Mouse (Mus musculus): ENCODE data around the gene Gm11554. TPM values are rescaled to one million over a fixed set of nuclear protein-coding genes. Genes with fewer than 3 reads are reported as not detected.
"Not testable (repeated sequence)": the region's sequence is repeated elsewhere in the genome, so short reads cannot be mapped to it uniquely, and the experiment has no call there.

Gm11554 gene
- total RNA-seq (2021): not detected
- long read RNA-seq, experiment 1: 0 reads
- long read RNA-seq, experiment 2: 0 reads

DNA sequence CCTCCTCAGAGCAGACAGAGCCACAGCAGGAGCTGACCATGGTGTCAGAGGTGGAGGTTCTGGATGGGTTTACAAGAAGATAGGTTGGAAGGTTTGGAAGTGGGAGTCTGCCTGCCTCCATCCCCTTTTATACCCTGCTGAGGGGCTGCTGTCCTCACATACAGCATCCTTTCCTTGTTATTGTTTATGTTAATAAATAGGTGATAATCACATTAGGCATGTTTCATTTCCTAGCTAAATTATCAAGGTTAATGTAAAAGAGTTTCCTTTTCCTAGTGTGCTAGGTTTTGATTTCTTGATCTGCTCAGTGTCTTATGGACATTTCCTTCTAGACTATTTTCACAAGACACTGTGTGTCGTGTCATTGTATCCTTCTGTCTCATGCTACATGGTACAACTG, at the start of gene Gm11554:
Gm11554 (minus strand) TSS at position 101 of the 400 bp plus-strand sequence.
- DNase-seq; intact Hi-C loops (cut with DNase I): not testable (repeated sequence)

DNA sequence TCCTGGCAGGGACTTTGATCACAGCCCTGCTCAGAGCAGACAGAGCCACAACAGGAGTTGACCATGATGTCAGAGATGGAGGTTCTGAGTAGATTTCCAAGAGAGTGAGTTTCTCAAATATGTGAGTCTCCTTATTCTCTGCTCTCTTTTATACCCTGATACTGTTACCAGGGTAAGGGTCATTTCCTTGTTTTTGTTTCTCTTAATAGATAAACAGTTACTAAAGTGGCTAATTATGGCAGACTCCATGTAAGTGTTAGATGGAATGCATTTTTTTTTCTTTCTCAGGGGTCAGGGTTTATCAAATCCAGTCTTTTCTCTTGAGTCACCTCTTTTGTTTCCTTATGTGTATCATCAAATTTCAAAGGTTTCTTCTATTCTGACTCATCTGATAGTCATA, 47.3 kb upstream of the Gm11554 start, which contains the start of gene Krtap4-16:
Krtap4-16 (minus strand) TSS at position 101 of the 400 bp plus-strand sequence.
- intact Hi-C loops (cut with DNase I): no loop called here
- no peak for DNase-seq

DNA sequence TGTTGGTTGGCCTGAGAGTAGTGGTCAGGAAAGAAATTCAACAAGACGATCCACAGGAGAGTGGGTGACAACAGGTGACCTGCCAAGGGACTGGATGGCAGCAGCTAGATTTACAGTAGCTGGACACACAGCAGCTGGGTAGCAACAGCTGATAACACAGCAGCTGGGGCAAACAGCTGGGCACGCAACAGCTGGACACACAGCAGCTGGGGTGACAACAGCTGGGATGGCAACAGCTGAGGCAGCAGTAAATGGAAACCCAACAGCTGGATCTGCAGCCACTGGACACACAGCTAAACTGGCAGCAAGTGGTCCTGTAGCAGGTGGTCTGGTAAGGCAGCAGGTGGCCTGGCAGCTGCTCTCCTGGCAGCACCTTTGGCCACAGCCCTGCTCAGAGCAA, 42.5 kb upstream of the Gm11554 start:
- intact Hi-C loops (cut with DNase I): no loop called here
- no peak for DNase-seq

DNA sequence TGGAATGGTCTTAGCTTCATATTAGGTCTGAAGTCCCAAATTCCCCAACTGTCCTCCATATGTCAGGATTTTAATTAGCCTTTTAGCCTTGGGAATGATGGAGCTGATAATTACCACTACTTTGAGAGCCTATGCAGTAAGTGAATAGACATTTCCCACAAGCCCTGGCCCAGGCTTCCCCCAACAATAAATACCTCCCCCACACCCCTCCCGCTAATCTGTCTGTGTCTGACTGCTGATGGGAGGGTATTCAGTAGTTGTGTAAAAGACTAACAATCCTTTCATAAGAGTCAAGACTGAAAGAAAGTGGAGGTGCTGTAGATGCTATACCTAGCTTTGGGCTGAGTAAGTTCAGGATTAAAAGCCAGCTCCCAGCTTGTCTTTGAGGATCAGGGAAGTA, 37.9 kb upstream of the Gm11554 start:
- no peak for DNase-seq
- intact Hi-C loops (cut with DNase I): no loop called here

DNA sequence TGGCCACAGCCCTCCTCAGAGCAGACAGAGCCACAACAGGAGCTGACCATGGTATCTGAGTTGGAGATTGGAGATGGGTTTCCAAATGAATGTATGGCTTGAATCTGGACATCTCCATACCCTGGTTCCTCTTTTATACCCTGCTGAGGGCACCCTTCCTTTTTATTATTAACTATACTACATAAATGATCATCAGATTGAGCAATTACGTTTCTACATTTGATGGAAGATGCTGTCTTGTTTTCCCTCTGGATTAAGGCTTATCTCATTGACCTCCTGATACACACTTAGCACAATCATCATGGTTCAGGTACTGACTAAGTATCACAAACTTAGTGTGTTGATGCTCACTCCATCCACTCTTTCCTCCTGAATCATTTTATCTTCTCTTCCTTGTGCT, 33.7 kb upstream of the Gm11554 start, which contains the start of gene 2300003K06Rik:
2300003K06Rik (minus strand) TSS at position 101 of the 400 bp plus-strand sequence.
- no peak for DNase-seq
- intact Hi-C loops (cut with DNase I): no loop called here

DNA sequence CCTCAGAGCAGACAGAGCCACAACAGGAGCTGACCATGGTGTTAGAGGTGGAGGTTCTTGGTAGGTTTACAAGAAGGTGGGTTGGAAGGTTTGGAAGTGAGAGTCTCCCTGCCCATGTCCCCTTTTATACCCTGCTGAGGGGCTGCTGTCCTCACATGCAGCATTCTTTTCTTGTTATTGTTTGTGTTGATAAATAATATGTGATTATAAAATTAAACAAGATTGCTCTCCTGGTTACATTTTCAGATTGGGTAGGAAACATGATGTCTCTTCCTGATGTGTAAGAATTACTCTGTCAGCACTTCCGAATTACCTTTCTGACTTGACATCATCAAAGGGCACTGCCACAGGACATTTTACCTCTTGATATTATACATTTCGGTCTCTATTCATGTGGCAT, 11.3 kb upstream of the Gm11554 start, which contains the start of gene Gm11564:
Gm11564 (minus strand) TSS at position 101 of the 400 bp plus-strand sequence.
- DNase-seq; intact Hi-C loops (cut with DNase I): not testable (repeated sequence)

DNA sequence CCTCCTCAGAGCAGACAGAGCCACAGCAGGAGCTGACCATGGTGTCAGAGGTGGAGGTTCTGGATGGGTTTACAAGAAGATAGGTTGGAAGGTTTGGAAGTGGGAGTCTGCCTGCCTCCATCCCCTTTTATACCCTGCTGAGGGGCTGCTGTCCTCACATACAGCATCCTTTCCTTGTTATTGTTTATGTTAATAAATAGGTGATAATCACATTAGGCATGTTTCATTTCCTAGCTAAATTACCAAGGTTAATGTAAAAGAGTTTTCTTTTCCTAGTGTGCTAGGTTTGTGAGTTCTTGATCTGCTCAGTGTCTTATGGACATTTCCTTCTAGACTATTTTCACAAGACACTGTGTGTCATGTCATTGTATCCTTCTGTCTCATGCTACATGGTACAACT, 5.5 kb upstream of the Gm11554 start, which contains the start of gene Krtap4-13:
Krtap4-13 (minus strand) TSS at position 101 of the 400 bp plus-strand sequence.
- DNase-seq; intact Hi-C loops (cut with DNase I): not testable (repeated sequence)

DNA sequence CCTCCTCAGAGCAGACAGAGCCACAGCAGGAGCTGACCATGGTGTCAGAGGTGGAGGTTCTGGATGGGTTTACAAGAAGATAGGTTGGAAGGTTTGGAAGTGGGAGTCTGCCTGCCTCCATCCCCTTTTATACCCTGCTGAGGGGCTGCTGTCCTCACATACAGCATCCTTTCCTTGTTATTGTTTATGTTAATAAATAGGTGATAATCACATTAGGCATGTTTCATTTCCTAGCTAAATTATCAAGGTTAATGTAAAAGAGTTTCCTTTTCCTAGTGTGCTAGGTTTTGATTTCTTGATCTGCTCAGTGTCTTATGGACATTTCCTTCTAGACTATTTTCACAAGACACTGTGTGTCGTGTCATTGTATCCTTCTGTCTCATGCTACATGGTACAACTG, 5.4 kb downstream of the Gm11554 start, which contains the start of gene Gm11569:
Gm11569 (minus strand) TSS at position 101 of the 400 bp plus-strand sequence.
- intact Hi-C loops (cut with DNase I); DNase-seq: not testable (repeated sequence)

DNA sequence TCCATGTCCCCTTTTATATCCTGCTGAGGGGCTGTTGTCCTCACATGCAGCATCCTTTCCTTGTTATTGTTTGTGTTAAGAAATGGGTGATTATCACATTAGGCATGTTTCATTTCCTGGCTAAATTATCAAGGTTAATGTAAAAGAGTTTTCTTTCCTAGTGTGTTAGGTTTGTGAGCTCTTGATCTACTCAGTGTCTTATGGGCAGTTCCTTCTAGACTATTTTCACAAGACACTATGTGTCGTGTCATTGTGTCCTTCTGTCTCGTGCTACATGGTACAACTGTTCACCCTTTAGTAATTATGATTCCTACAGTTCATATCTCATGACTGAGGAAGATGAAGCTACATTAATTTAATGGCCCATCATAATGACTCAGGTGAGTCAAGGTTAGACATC, 10.9 kb downstream of the Gm11554 start, which contains the start of gene Gm11596:
Gm11596 (minus strand) TSS at position 101 of the 400 bp plus-strand sequence.
- intact Hi-C loops (cut with DNase I): no loop called here
- no peak for DNase-seq

DNA sequence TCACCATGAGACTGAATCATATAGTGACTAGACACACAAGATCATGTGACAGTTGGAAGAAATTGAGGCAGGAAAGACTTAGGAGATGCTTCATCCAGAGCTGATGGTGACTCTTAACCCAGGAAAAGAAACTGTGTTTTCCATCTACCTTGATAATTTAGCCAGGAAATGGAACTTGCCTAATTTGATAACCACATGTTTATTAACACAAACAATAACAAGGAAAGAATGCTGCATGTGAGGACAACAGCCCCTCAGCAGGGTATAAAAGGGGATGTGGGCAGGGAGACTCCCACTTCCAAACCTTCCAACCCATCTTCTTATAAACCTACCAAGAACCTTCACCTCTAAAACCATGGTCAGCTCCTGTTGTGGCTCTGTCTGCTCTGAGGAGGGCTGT, 19.3 kb downstream of the Gm11554 start, which contains the start of gene Krtap4-9:
Krtap4-9 (plus strand) TSS at position 301 of the 400 bp plus-strand sequence.
- intact Hi-C loops (cut with DNase I); DNase-seq: not testable (repeated sequence)

DNA sequence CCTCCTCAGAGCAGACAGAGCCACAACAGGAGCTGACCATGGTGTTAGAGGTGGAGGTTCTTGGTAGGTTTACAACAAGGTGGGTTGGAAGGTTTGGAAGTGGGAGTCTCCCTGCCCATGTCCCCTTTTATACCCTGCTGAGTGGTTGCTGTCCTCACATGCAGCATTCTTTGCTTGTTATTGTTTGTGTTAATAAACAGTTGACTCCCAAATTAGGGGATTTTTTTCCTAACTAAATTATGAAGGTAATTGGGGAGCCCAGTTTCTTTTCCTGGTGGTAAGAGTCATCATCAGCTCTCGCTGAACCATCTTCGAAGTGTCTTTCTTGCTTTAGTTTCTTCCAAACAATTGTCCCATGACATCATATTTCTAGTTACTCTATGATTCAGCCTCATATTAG, 23.6 kb downstream of the Gm11554 start, which contains the start of gene Krtap4-8:
Krtap4-8 (minus strand) TSS at position 101 of the 400 bp plus-strand sequence.
- DNase-seq: no peak

DNA sequence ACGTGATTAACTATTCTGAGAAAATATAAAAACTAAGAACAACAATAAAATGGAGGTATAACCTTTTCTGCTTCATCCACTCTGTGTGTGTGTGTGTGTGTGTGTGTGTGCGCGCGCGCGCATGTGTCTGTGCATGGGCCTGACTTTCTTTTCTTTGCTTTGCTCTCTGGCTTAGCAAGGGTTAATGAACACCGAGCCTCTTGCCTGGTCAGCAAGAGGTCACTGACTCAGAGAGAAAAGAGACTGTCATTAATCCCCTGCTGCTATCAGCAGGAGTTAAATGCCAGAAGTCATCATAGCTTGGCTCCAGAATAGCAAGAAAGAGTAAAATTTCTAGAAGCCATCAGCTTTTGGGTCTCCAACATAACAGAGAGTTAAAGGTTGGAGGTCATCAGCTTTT, 25.8 kb downstream of the Gm11554 start:
- intact Hi-C loops (cut with DNase I): no loop called here
- no peak for DNase-seq

More for the DNA sequence above, 23.6 kb downstream of the Gm11554 start, which contains the start of gene Krtap4-8:
- intact Hi-C loops (cut with DNase I): no loop called here

DNA sequence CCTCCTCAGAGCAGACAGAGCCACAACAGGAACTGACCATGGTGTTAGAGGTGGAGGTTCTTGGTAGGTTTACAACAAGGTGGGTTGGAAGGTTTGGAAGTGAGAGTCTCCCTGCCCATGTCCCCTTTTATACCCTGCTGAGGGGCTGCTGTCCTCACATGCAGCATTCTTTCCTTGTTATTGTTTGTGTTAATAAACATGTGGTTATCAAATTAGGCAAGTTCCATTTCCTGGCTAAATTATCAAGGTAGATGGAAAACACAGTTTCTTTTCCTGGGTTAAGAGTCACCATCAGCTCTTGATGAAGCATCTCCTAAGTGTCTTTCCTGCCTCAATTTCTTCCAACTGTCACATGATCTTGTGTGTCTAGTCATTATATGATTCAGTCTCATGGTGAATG, 31.4 kb downstream of the Gm11554 start, which contains the start of gene Gm11595:
Gm11595 (minus strand) TSS at position 101 of the 400 bp plus-strand sequence.
- intact Hi-C loops (cut with DNase I); DNase-seq: not testable (repeated sequence)

DNA sequence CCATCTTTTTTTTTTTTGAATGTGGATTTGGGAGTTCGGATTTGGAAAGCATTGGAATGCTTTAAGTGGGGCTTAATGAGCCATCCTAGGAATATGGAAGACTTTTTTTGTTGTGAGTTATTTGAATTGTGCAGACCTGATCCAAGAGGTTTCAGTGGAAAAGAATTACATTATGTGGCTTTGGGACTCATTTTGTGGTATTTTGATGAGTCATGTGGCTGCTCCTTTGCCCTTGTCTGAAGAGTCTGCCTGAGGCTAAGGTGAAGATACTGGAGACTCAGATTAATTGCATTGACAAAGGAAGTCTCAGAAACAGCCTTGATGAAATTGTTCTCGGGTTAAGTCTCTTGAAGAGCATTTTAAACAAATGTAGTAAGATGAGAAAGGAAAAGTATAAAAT, 35.8 kb downstream of the Gm11554 start:
- intact Hi-C loops (cut with DNase I): no loop called here
- no peak for DNase-seq

DNA sequence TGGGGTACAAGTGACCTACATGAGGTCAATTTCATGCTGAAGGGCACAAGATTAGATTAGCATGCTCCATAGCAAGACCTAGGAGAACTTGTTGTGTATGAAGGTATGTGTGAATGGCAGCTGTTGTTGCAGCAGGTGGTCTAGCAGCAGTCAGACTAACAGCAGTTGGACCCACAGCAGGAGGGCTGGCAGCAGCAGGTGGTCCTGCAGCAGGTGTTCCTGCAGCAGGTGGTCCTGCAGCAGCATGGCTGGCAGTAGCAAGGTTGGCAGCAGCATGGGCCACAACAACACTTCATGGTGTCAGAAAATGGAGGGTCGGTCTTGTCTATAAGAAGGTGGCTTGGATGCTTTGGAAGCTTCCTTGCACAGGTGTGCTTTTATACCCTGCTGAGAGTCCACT, 45.4 kb downstream of the Gm11554 start:
- intact Hi-C loops (cut with DNase I): no loop called here
- no peak for DNase-seq

Other genes with a start within 250 kb of the Gm11554 start
- not detected for gene Krtap3-2, start 247.6 kb downstream of the Gm11554 start, total RNA-seq (2021)
- gene Gm11939, start 245.0 kb downstream of the Gm11554 start, total RNA-seq (2021): not detected
- gene Krtap3-1, start 237.8 kb downstream of the Gm11554 start, total RNA-seq (2021): not detected
- gene Krtap1-5, start 223.4 kb downstream of the Gm11554 start, total RNA-seq (2021): not detected
- not detected for gene Krtap1-4, start 220.8 kb downstream of the Gm11554 start, total RNA-seq (2021)
- not detected for gene Krtap1-3, start 213.1 kb downstream of the Gm11554 start, total RNA-seq (2021)
- gene Krtap9-3, start 206.3 kb downstream of the Gm11554 start, total RNA-seq (2021): not detected
- not detected for gene Gm11938, start 201.1 kb downstream of the Gm11554 start, total RNA-seq (2021)
- not detected for gene Gm11937, start 194.3 kb downstream of the Gm11554 start, total RNA-seq (2021)
- not detected for gene Krtap2-4, start 189.6 kb downstream of the Gm11554 start, total RNA-seq (2021)
- not detected for gene Gm11562, start 184.0 kb downstream of the Gm11554 start, total RNA-seq (2021)
- gene Krtap4-1, start 176.2 kb downstream of the Gm11554 start, total RNA-seq (2021): not detected
- gene Krtap4-2, start 169.4 kb downstream of the Gm11554 start, total RNA-seq (2021): not detected
- gene Krtap4-7, start 160.4 kb downstream of the Gm11554 start, total RNA-seq (2021): not detected
- gene Gm11555, start 154.2 kb downstream of the Gm11554 start, total RNA-seq (2021): not detected
- gene Gm11563, start 145.5 kb downstream of the Gm11554 start, total RNA-seq (2021): not detected
- not detected for gene Krtap4-6, start 138.5 kb downstream of the Gm11554 start, total RNA-seq (2021)
- not detected for gene Gm14190, start 113.7 kb downstream of the Gm11554 start, total RNA-seq (2021)
- not detected for gene Gm14180, start 70.2 kb downstream of the Gm11554 start, total RNA-seq (2021)
- gene Gm11595, start 31.5 kb downstream of the Gm11554 start, total RNA-seq (2021): not detected
- gene Krtap4-8, start 23.7 kb downstream of the Gm11554 start, total RNA-seq (2021): not detected
- not detected for gene Krtap4-9, start 19.2 kb downstream of the Gm11554 start, total RNA-seq (2021)
- not detected for gene Gm11596, start 11.0 kb downstream of the Gm11554 start, total RNA-seq (2021)
- not detected for gene Gm11569, start 5.5 kb downstream of the Gm11554 start, total RNA-seq (2021)
- gene Krtap4-13, start 5.4 kb upstream of the Gm11554 start, total RNA-seq (2021): not detected
- gene Gm11564, start 11.2 kb upstream of the Gm11554 start, total RNA-seq (2021): not detected
- not detected for gene 2300003K06Rik, start 33.6 kb upstream of the Gm11554 start, total RNA-seq (2021)
- not detected for gene Krtap4-16, start 47.2 kb upstream of the Gm11554 start, total RNA-seq (2021)
- not detected for gene Gm11568, start 53.5 kb upstream of the Gm11554 start, total RNA-seq (2021)
- gene Gm11559, start 60.0 kb upstream of the Gm11554 start, total RNA-seq (2021): not detected
- not detected for gene Krtap9-1, start 68.9 kb upstream of the Gm11554 start, total RNA-seq (2021)
- gene Gm11567, start 74.7 kb upstream of the Gm11554 start, total RNA-seq (2021): not detected
- gene Krtap31-1, start 103.5 kb upstream of the Gm11554 start, total RNA-seq (2021): not detected
- gene Gm11565, start 110.3 kb upstream of the Gm11554 start, total RNA-seq (2021): not detected
- gene Krtap31-2, start 131.8 kb upstream of the Gm11554 start, total RNA-seq (2021): not detected
- gene Krtap9-5, start 144.0 kb upstream of the Gm11554 start, total RNA-seq (2021): not detected
- gene Krtap29-1, start 174.6 kb upstream of the Gm11554 start, total RNA-seq (2021): not detected
- not detected for gene Krtap16-1, start 182.2 kb upstream of the Gm11554 start, total RNA-seq (2021)
- not detected for gene Krtap17-1, start 189.5 kb upstream of the Gm11554 start, total RNA-seq (2021)
- gene Krt33a, start 211.8 kb upstream of the Gm11554 start, total RNA-seq (2021): not detected
- gene Krt33b, start 225.4 kb upstream of the Gm11554 start, total RNA-seq (2021): not detected
- gene Krt34, start 237.1 kb upstream of the Gm11554 start, total RNA-seq (2021): not detected
- not detected for gene Krt31, start 246.1 kb upstream of the Gm11554 start, total RNA-seq (2021)

All from gastrocnemius, postnatal 36 days (tissue).